Mouse (Mus musculus) intestine, embryonic 14.5 days (tissue): ENCODE results near the gene G430095P16Rik. TPM values are rescaled to one million over a fixed set of nuclear protein-coding genes. Genes with fewer than 3 reads are reported as not detected.

Experiments
- ATAC-seq: fragments of 200-750 bp; cut with Nextera tagmentation; replicated peaks from 2 replicates; pipeline ENCODE4 v1.8.0; 2017; ENCODE audit warnings: low read depth, moderate number of reproducible peaks, moderate TSS enrichment, moderate library complexity; ENCODE audit not compliant: low FRiP score, low TSS enrichment
- DNase-seq: peaks from one replicate; pipeline ENCODE4 v3.0.0-alpha.2; 2018; ENCODE audit warnings: low spot score
- H3K27ac ChIP-seq: fragments of 300-500 bp; sonication (generic); 2 replicates; pipeline ENCODE4 v1.5.1; 2014; ENCODE audit warnings: low read depth, mild to moderate bottlenecking, control low read depth
- H3K27me3 ChIP-seq: fragments of 300-500 bp; sonication (generic); replicated peaks from 2 replicates; pipeline ENCODE4 v1.6.1; 2014; ENCODE audit warnings: low read length, control low read depth; ENCODE audit not compliant: control insufficient read depth, insufficient read depth
- H3K36me3 ChIP-seq: fragments of 300-500 bp; sonication (generic); 2 replicates; pipeline ENCODE4 v1.6.1; 2014; ENCODE audit warnings: low read length, control low read depth; ENCODE audit not compliant: control insufficient read depth, insufficient read depth
- H3K4me1 ChIP-seq: fragments of 300-500 bp; sonication (generic); replicated peaks from 2 replicates; pipeline ENCODE4 v1.6.1; 2014; ENCODE audit warnings: low read length, control low read depth, mixed read lengths; ENCODE audit not compliant: control insufficient read depth, insufficient read depth
- H3K4me2 ChIP-seq: fragments of 300-500 bp; sonication (generic); 2 replicates; pipeline ENCODE4 v1.6.1; 2014; ENCODE audit warnings: low read length
- H3K4me3 ChIP-seq: fragments of 300-500 bp; sonication (generic); 2 replicates; pipeline ENCODE4 v1.5.1; 2014; ENCODE audit warnings: low read depth, low read length, control low read depth, mixed read lengths
- H3K9ac ChIP-seq: fragments of 300-500 bp; sonication (generic); 2 replicates; pipeline ENCODE4 v1.6.1; 2014; ENCODE audit warnings: mild to moderate bottlenecking, low read length
- H3K9me3 ChIP-seq: fragments of 300-500 bp; sonication (generic); 2 replicates; pipeline ENCODE4 v1.6.1; 2016; ENCODE audit warnings: low read length, control low read depth; ENCODE audit not compliant: control insufficient read depth
- WGBS: fragments of 180-500 bp; shearing (Covaris S2); extraction: QIAGEN DNeasy Blood & Tissue Kit; methylation state at CpG from one replicate; pipeline ENCODE4 v1.1.7; 2014; 5-methylcytosine and 5-hydroxymethylcytosine counted together
- polyA plus RNA-seq: library from polyadenylated mRNA; unstranded; fragments of >200 nt; fragmentation: Nextera tagmentation; extraction: Ambion mirVana; gene quantifications from 2 replicates; pipeline ENCODE4 v1.2.1, GENCODE M21; 2014

The G430095P16Rik gene
- polyA plus RNA-seq, 1 experiment from 2014 or later, result 3.3 TPM

DNA sequence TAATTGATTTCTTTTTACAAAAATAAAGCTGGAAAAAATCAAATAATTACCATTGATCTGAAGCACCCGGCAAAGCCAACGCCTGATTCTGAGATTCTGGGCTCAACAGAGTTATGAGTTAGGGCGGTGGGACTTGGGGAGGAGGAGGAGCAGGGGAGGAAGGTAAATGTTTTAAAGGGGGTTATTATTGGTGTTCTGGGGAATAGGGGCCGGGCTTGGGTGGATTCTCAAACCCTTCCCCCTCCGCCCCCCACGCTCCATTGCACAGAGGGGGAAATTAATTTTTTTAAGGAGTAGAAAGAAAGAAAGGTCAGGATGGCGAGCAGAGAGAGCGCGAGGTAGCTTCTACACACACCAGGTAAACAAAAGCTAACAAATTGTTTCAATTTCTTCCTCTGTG lies 50.5 kb downstream of the G430095P16Rik start:
- H3K4me3 ChIP-seq, result peak overlapping the region; percentile 18
- no peak overlapping the region for H3K9ac ChIP-seq
- peaks cover 19% of the 10 kb centered on the region for H3K4me1 ChIP-seq
- no peak for DNase-seq
- peak overlapping the region; percentile 46 for H3K4me2 ChIP-seq
- peaks cover 85% of the 10 kb centered on the region for H3K27me3 ChIP-seq
- no peak overlapping the region for H3K27ac ChIP-seq
- H3K9me3 ChIP-seq, result no peaks in the 10 kb centered on the region
- no peaks in the 10 kb centered on the region for H3K36me3 ChIP-seq
- WGBS, result 3% methylated on average over 9 of the region's 9 CpGs
- ATAC-seq, result no peak

DNA sequence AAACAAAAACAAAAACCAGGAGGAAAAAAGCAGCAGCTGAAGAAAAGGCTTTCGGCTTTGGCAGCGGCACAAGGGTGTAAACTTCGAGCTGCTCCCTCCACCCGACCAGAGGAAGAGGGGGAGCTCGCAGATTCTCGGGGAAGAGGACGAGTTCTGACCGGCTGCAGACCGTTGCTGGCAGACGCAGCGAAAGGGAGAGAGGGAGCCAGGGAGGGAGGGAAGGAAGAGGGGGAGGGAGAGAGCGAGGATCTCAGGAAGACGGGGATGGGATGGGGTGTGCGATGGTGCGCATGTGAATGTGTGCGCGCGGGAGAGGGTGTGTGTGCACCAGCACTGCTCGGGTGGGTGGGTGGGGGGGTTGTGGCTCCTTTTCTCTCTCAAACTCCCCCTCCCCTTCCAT lies 51.0 kb downstream of the G430095P16Rik start:
- under 1% methylated on average over 19 of the region's 19 CpGs for WGBS
- Histone ChIP-seq H3K27ac (no peak overlapping the region), H3K36me3 (no peaks in the 10 kb centered on the region), H3K27me3 (peaks cover 91% of the 10 kb centered on the region), H3K4me3 (peak overlapping the region; percentile 18; the same call in 1 of the 2 replicates), H3K9ac (no peak overlapping the region), H3K9me3 (no peaks in the 10 kb centered on the region), H3K4me2 (peak overlapping the region; percentile 46), H3K4me1 (peaks cover 19% of the 10 kb centered on the region)
- peak; percentile 63 for ATAC-seq
- DNase-seq, result peak; percentile 80

DNA sequence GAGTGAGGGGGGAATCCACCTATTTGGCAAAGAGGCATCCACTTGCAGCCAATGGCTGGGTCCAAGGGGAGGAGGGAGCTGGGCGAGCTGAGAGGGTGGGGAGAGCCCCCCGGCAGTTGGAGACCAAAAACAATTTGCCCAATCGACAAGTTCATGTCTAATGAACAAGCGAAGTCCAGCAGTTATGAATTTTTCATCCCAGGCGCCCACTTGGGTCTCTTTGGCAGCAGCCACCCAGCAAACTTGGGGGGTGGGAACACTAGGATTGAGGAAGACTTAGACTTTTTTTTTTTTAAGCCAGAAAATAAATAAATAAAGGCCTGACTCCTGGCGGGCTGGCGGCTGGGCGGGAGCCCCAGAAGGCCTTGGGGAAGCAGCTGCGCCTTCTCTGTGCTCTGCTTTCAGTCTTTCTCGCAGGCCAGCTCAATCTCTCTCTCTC lies 51.7 kb downstream of the G430095P16Rik start:
- Histone ChIP-seq H3K27ac (no peak overlapping the region), H3K4me3 (0 out of 2 replicates have a peak overlapping the region, but pooled peaks have one; percentile 6), H3K27me3 (peaks cover 92% of the 10 kb centered on the region), H3K9me3 (no peaks in the 10 kb centered on the region), H3K4me1 (peaks cover 19% of the 10 kb centered on the region), H3K9ac (no peak overlapping the region), H3K36me3 (no peaks in the 10 kb centered on the region), H3K4me2 (peak overlapping the region; percentile 46)
- 5% methylated on average over 10 of the region's 10 CpGs for WGBS
- ATAC-seq, result no peak
- peak; percentile 83 for DNase-seq

DNA sequence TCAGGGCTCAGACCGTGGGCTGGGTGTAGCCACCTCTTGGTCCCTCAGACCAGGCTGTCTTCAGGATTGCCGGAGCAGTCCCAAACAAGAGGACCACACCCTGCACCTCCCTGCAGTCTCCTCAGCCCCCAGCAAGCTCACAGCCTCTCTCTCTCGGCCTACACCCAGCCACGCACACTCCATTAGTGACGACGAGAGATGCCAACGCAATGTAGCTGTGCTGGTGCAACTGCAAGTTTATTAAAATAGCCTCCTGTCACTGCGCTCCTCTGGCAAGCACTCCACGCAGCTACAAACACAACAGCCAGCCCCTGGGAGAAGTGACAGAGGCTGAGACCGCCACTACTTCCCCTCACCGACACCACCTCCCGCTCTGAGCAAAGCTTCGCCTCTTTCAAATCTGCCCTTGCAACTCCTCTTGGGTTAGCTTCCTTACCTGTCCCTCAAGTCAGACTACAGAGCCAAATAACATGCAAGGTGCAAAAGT lies 52.3 kb downstream of the G430095P16Rik start:
- peak overlapping the region; percentile 57; the same call in 1 of the 2 replicates for H3K27ac ChIP-seq
- H3K4me2 ChIP-seq, result peak overlapping the region; percentile 30; the same call in 1 of the 2 replicates
- H3K36me3 ChIP-seq, result no peaks in the 10 kb centered on the region
- WGBS, result 11% methylated on average over 13 of the region's 13 CpGs
- H3K27me3 ChIP-seq, result peaks cover 91% of the 10 kb centered on the region
- DNase-seq (no peak), ATAC-seq (no peak)
- peak overlapping the region; percentile 1; the same call in 1 of the 2 replicates for H3K4me3 ChIP-seq
- no peak overlapping the region for H3K9ac ChIP-seq
- no peaks in the 10 kb centered on the region for H3K9me3 ChIP-seq
- H3K4me1 ChIP-seq, result peaks cover 19% of the 10 kb centered on the region

DNA sequence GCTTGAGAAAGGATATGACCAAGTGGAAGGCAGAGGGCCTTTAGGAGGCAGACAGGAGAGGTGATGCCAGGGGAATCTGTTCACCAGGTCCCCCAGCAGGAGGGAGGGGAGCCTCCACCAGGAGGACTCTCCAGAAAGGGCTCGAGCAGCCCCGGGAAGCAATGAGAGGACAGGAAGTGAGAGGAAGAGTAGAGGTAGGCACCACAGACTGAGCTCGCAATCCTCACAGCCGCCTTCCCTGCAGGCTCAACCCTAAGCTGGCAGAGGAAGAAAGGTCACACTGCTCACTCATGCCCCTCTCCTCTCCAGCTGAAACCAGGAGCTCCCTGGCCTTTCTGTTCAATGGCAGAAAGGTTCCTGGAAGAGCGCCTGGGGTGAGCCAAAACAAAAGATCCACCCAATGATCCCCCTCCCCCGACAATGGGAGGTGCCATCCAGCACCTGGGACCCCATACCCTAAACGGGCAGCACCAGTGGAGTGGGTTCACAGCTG lies 52.9 kb downstream of the G430095P16Rik start:
- H3K9me3 ChIP-seq, result no peaks in the 10 kb centered on the region
- no peak overlapping the region for H3K27ac ChIP-seq
- ATAC-seq (no peak), DNase-seq (no peak)
- H3K36me3 ChIP-seq, result no peaks in the 10 kb centered on the region
- WGBS, result 10% methylated on average over 7 of the region's 7 CpGs
- peaks cover 19% of the 10 kb centered on the region for H3K4me1 ChIP-seq
- H3K27me3 ChIP-seq, result peaks cover 91% of the 10 kb centered on the region
- no peak overlapping the region for H3K9ac ChIP-seq
- no peak overlapping the region for H3K4me2 ChIP-seq
- no peak overlapping the region for H3K4me3 ChIP-seq

Other genes with a start within 250 kb of the G430095P16Rik start
- gene Ier2, start 60.2 kb upstream of the G430095P16Rik start, polyA plus RNA-seq, result 73.2 and 75.5 TPM in 2 replicates
- 85.9 and 87.0 TPM in 2 replicates for gene Trmt1, start 36.7 kb upstream of the G430095P16Rik start, polyA plus RNA-seq
- 23.7 and 25.0 TPM in 2 replicates for gene Nacc1, start 35.1 kb upstream of the G430095P16Rik start, polyA plus RNA-seq
- 4.3 and 5.2 TPM in 2 replicates for gene Lyl1, start 21.6 kb upstream of the G430095P16Rik start, polyA plus RNA-seq
- gene Nfix, start 77.3 kb downstream of the G430095P16Rik start, polyA plus RNA-seq, result 12.8 and 14.4 TPM in 2 replicates
- 5.2 and 5.4 TPM in 2 replicates for gene Dand5, start 99.8 kb downstream of the G430095P16Rik start, polyA plus RNA-seq
- 57.8 and 60.8 TPM in 2 replicates for gene Gadd45gip1, start 108.5 kb downstream of the G430095P16Rik start, polyA plus RNA-seq
- 126 and 129 TPM in 2 replicates for gene Rad23a, start 117.7 kb downstream of the G430095P16Rik start, polyA plus RNA-seq
- gene Calr, start 123.9 kb downstream of the G430095P16Rik start, polyA plus RNA-seq, result 721 and 823 TPM in 2 replicates
- gene Farsa, start 134.0 kb downstream of the G430095P16Rik start, polyA plus RNA-seq, result 89.0 TPM in 2 replicates
- 67.9 and 68.9 TPM in 2 replicates for gene Syce2, start 149.1 kb downstream of the G430095P16Rik start, polyA plus RNA-seq
- 35.7 and 37.8 TPM in 2 replicates for gene Gcdh, start 170.9 kb downstream of the G430095P16Rik start, polyA plus RNA-seq
- 0.77 and 1.8 TPM in 2 replicates for gene Klf1, start 178.9 kb downstream of the G430095P16Rik start, polyA plus RNA-seq
- gene Dnase2a, start 185.6 kb downstream of the G430095P16Rik start, polyA plus RNA-seq, result 8.3 and 8.6 TPM in 2 replicates
- 2.3 and 2.6 TPM in 2 replicates for gene Mast1, start 214.4 kb downstream of the G430095P16Rik start, polyA plus RNA-seq
- 0.09 TPM in 1 of 2 replicates, not detected in the other for gene Rtbdn, start 224.0 kb downstream of the G430095P16Rik start, polyA plus RNA-seq
- gene Gm49661, start 246.4 kb downstream of the G430095P16Rik start, polyA plus RNA-seq, result not detected in 2 replicates
- gene Prdx2, start 246.6 kb downstream of the G430095P16Rik start, polyA plus RNA-seq, result 771 and 821 TPM in 2 replicates
- gene Rnaseh2a, start 246.8 kb downstream of the G430095P16Rik start, polyA plus RNA-seq, result 132 and 141 TPM in 2 replicates